Mouse (Mus musculus): ENCODE measurements at regions not wholly inside any gene's neighbourhood (a gene's known extent, or its start where the extent isn't known, plus 50 kb on each side); places are given as distances from the start of the nearest gene placed in this dataset.

- no peaks in the 10 kb centered on the region for H3K27me3 ChIP-seq (ENCODE audit: control insufficient read depth, insufficient read depth, low read length)
- no peak overlapping the region for H3K4me3 ChIP-seq (ENCODE audit: control insufficient read depth, insufficient read depth, low read length)
- no peaks in the 10 kb centered on the region for H3K36me3 ChIP-seq (ENCODE audit: control insufficient read depth, insufficient read depth, low read length)
- no peaks in the 10 kb centered on the region for H3K4me1 ChIP-seq (replicated peaks; ENCODE audit: control insufficient read depth, insufficient read depth, low read length)
- no peak overlapping the region for H3K27ac ChIP-seq (ENCODE audit: control insufficient read depth, insufficient read depth, low read length)
- WGBS = 85% methylated on average over 6 of the region's 6 CpGs
- DNase-seq = no peak
- TF ChIP-seq CTCF (IDR thresholded peaks at IDR 0.05; ENCODE audit: borderline replicate concordance, control insufficient read depth, extremely low read depth, insufficient read depth, low read length, poor library complexity) (no peak), POLR2A (IDR thresholded peaks at IDR 0.05; ENCODE audit: control insufficient read depth, extremely low read depth, insufficient read depth, low read length, poor library complexity) (no peak)
These were observed 616.1 kb upstream of the Clint1 start for GRCm38 (mm10) chr11:45235476-45236412.

GRCm38 (mm10) chr11:45237056-45237455, 614.8 kb upstream of the Clint1 start:
- Histone ChIP-seq H3K4me3 (ENCODE audit: control insufficient read depth, insufficient read depth, low read length) (no peak overlapping the region), H3K27me3 (ENCODE audit: control insufficient read depth, insufficient read depth, low read length) (no peaks in the 10 kb centered on the region), H3K27ac (ENCODE audit: control insufficient read depth, insufficient read depth, low read length) (no peak overlapping the region), H3K36me3 (ENCODE audit: control insufficient read depth, insufficient read depth, low read length) (no peaks in the 10 kb centered on the region), H3K4me1 (replicated peaks; ENCODE audit: control insufficient read depth, insufficient read depth, low read length) (no peaks in the 10 kb centered on the region)
- TF ChIP-seq CTCF (IDR thresholded peaks at IDR 0.05; ENCODE audit: borderline replicate concordance, control insufficient read depth, extremely low read depth, insufficient read depth, low read length, poor library complexity) = no peak
- no peak for TF ChIP-seq POLR2A (IDR thresholded peaks at IDR 0.05; ENCODE audit: control insufficient read depth, extremely low read depth, insufficient read depth, low read length, poor library complexity)
- WGBS = 77% methylated on average over 4 of the region's 4 CpGs
- DNase-seq = no peak

GRCm38 (mm10) chr11:45239044-45239443, 612.8 kb upstream of the Clint1 start:
- H3K27ac ChIP-seq (ENCODE audit: control insufficient read depth, insufficient read depth, low read length) = no peak overlapping the region
- no peak for TF ChIP-seq CTCF (IDR thresholded peaks at IDR 0.05; ENCODE audit: borderline replicate concordance, control insufficient read depth, extremely low read depth, insufficient read depth, low read length, poor library complexity)
- no peak for TF ChIP-seq POLR2A (IDR thresholded peaks at IDR 0.05; ENCODE audit: control insufficient read depth, extremely low read depth, insufficient read depth, low read length, poor library complexity)
- 87% methylated on average over 5 of the region's 5 CpGs for WGBS
- no peaks in the 10 kb centered on the region for H3K36me3 ChIP-seq (ENCODE audit: control insufficient read depth, insufficient read depth, low read length)
- no peak overlapping the region for H3K4me3 ChIP-seq (ENCODE audit: control insufficient read depth, insufficient read depth, low read length)
- no peaks in the 10 kb centered on the region for H3K4me1 ChIP-seq (replicated peaks; ENCODE audit: control insufficient read depth, insufficient read depth, low read length)
- H3K27me3 ChIP-seq (ENCODE audit: control insufficient read depth, insufficient read depth, low read length) = no peaks in the 10 kb centered on the region
- no peak for DNase-seq

GRCm38 (mm10) chr11:45240419-45240818, 611.4 kb upstream of the Clint1 start:
- WGBS = 81% methylated on average over 3 of the region's 3 CpGs
- DNase-seq = no peak
- Histone ChIP-seq H3K36me3 (ENCODE audit: control insufficient read depth, insufficient read depth, low read length) (no peaks in the 10 kb centered on the region), H3K4me3 (ENCODE audit: control insufficient read depth, insufficient read depth, low read length) (no peak overlapping the region), H3K4me1 (replicated peaks; ENCODE audit: control insufficient read depth, insufficient read depth, low read length) (no peaks in the 10 kb centered on the region), H3K27me3 (ENCODE audit: control insufficient read depth, insufficient read depth, low read length) (no peaks in the 10 kb centered on the region), H3K27ac (ENCODE audit: control insufficient read depth, insufficient read depth, low read length) (no peak overlapping the region)
- no peak for TF ChIP-seq CTCF (IDR thresholded peaks at IDR 0.05; ENCODE audit: borderline replicate concordance, control insufficient read depth, extremely low read depth, insufficient read depth, low read length, poor library complexity)

GRCm38 (mm10) chr11:45241671-45242070, 610.2 kb upstream of the Clint1 start:
- TF ChIP-seq CTCF (IDR thresholded peaks at IDR 0.05; ENCODE audit: borderline replicate concordance, control insufficient read depth, extremely low read depth, insufficient read depth, low read length, poor library complexity) (no peak), POLR2A (IDR thresholded peaks at IDR 0.05; ENCODE audit: control insufficient read depth, extremely low read depth, insufficient read depth, low read length, poor library complexity) (no peak)
- no peaks in the 10 kb centered on the region for H3K36me3 ChIP-seq (ENCODE audit: control insufficient read depth, insufficient read depth, low read length)
- DNase-seq = no peak
- 93% methylated on average over 10 of the region's 10 CpGs for WGBS
- H3K4me1 ChIP-seq (replicated peaks; ENCODE audit: control insufficient read depth, insufficient read depth, low read length) = no peaks in the 10 kb centered on the region
- no peaks in the 10 kb centered on the region for H3K27me3 ChIP-seq (ENCODE audit: control insufficient read depth, insufficient read depth, low read length)
- no peak overlapping the region for H3K27ac ChIP-seq (ENCODE audit: control insufficient read depth, insufficient read depth, low read length)
- H3K4me3 ChIP-seq (ENCODE audit: control insufficient read depth, insufficient read depth, low read length) = no peak overlapping the region

- WGBS = 86% methylated on average over 2 of the region's 2 CpGs
These were observed 607.1 kb upstream of the Clint1 start for GRCm38 (mm10) chr11:45244796-45245195.

More at GRCm38 (mm10) chr11:45244796-45245195, 607.1 kb upstream of the Clint1 start:
- no peak for DNase-seq
- no peaks in the 10 kb centered on the region for H3K4me1 ChIP-seq (replicated peaks; ENCODE audit: control insufficient read depth, insufficient read depth, low read length)
- TF ChIP-seq CTCF (IDR thresholded peaks at IDR 0.05; ENCODE audit: borderline replicate concordance, control insufficient read depth, extremely low read depth, insufficient read depth, low read length, poor library complexity) (no peak), POLR2A (IDR thresholded peaks at IDR 0.05; ENCODE audit: control insufficient read depth, extremely low read depth, insufficient read depth, low read length, poor library complexity) (no peak)
- no peaks in the 10 kb centered on the region for H3K27me3 ChIP-seq (ENCODE audit: control insufficient read depth, insufficient read depth, low read length)
- no peak overlapping the region for H3K27ac ChIP-seq (ENCODE audit: control insufficient read depth, insufficient read depth, low read length)
- H3K36me3 ChIP-seq (ENCODE audit: control insufficient read depth, insufficient read depth, low read length) = no peaks in the 10 kb centered on the region
- H3K4me3 ChIP-seq (ENCODE audit: control insufficient read depth, insufficient read depth, low read length) = no peak overlapping the region

Measured in thymus, adult 2 months (tissue).